Mouse (Mus musculus) spleen, adult 2 months (tissue): ENCODE measurements around the gene Thada.

Source experiments
- CTCF ChIP-seq: fragments of 200-500 bp; IDR thresholded peaks from 2 replicates; pipeline ENCODE4 v1.5.1; 2011; ENCODE audit warnings: mild to moderate bottlenecking, inconsistent platforms; ENCODE audit not compliant: insufficient read depth, insufficient read length, insufficient replicate concordance; ENCODE audit errors: extremely low read depth
- POLR2A ChIP-seq: fragments of 200-500 bp; IDR thresholded peaks from 2 replicates; pipeline ENCODE4 v1.6.1; 2011; ENCODE audit warnings: low read depth, low read length, inconsistent platforms

DNA sequence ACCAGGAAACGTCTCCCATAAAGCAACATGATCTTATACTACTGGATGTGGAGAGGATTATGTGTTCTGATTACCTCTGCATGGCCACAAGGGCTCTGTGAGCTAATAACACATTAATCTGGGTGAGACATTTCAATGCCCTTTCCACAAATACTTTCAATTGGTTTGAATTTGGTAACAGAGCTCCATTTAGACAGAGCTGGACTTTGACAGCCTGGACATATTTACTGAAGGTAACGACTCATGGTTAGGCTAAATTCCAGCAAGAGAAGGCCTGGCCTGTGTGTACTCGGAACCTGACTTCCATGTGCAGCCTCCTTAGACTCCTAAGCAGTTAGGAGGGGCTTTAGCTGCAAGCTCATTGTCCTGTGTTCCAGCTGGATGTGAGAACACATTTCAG lies 214.6 kb downstream of the Thada start:
- no peak for TF ChIP-seq POLR2A
- TF ChIP-seq CTCF = no peak
